Mouse (Mus musculus) inflammation-experienced regulatory T-cells, adult 16 weeks (primary cell): ENCODE measurements around the gene Enpp1. TPM values are rescaled to one million over a fixed set of nuclear protein-coding genes. Genes with fewer than 3 reads are reported as not detected.

ENCODE experiments used
- polyA plus RNA-seq: library from polyadenylated mRNA; unstranded; fragments of 100-300 nt; shearing (Covaris generic); gene quantifications from one replicate; pipeline ENCODE4 v1.2.1, GENCODE M21; 2017

The Enpp1 gene
- 12.7 TPM for polyA plus RNA-seq

GRCm38 (mm10) chr10:24711480-24712366, at the start of gene Enpp1:
Gene Enpp1 (minus strand): TSS chr10:24712159.

GRCm38 (mm10) chr10:24595250-24596002, 116.5 kb downstream of the Enpp1 start, which contains the start of gene Ccn2:
Gene Ccn2 (plus strand): TSS chr10:24595442.

Other genes with a start within 250 kb of the Enpp1 start
- gene Ccn2, start 116.7 kb downstream of the Enpp1 start, polyA plus RNA-seq: 0.21 TPM
- 0.17 TPM for gene Enpp3, start 130.7 kb upstream of the Enpp1 start, polyA plus RNA-seq
- gene Med23, start 157.8 kb upstream of the Enpp1 start, polyA plus RNA-seq: 52.2 TPM
- 1.9 TPM for gene Arg1, start 215.3 kb upstream of the Enpp1 start, polyA plus RNA-seq